Mouse (Mus musculus): ENCODE measurements around the gene Tmbim4. TPM values are rescaled to one million over a fixed set of nuclear protein-coding genes. Genes with fewer than 3 reads are reported as not detected.
A peak's percentile ranks its signal among the peaks of the same experiment; 100 is the strongest.

Tmbim4 gene
- polyA plus RNA-seq, 1 experiment from 2014 or later: 86.1 TPM

DNA sequence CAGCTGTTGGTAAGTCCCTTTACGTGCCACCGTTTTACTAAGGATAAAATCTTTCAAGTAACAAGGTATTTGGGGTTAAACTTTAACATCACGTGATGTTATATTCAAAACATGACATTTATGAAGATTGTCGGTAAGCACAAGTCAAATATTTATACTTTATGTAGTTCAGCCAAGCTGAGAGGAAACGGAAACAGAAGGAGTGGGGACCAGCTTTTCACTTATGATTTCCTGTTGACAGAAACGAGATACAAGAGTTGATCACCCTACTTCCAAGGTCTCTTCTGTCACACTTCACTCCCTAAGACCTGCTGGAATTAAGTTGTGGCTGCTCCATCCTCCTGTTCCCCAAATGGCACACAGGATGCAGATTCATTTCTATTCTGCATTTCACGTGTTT, 19.4 kb downstream of the Tmbim4 start:
- no peak for ATAC-seq
- Histone ChIP-seq H3K4me3 (no peak overlapping the region), H3K4me1 (0 out of 2 replicates have a peak, but pooled peaks cover 3% of the 10 kb centered on the region), H3K9me3 (replicated peaks) (no peaks in the 10 kb centered on the region), H3K9ac (no peak overlapping the region), H3K27me3 (replicated peaks) (no peaks in the 10 kb centered on the region), H3K27ac (no peak overlapping the region), H3K4me2 (no peak overlapping the region), H3K36me3 (peaks cover 50% of the 10 kb centered on the region)
- WGBS (ENCODE audit: insufficient replicate concordance): 78% methylated on average over 7 of the region's 7 CpGs

GRCm38 (mm10) chr10:120226871-120227661, 25.7 kb downstream of the Tmbim4 start, which contains the start of gene Llph:
Llph (plus strand) TSS chr10:120227070.
- peaks cover 56% of the 10 kb centered on the region for H3K36me3 ChIP-seq
- WGBS (ENCODE audit: insufficient replicate concordance): under 1% methylated on average over 57 of the region's 57 CpGs

DNA sequence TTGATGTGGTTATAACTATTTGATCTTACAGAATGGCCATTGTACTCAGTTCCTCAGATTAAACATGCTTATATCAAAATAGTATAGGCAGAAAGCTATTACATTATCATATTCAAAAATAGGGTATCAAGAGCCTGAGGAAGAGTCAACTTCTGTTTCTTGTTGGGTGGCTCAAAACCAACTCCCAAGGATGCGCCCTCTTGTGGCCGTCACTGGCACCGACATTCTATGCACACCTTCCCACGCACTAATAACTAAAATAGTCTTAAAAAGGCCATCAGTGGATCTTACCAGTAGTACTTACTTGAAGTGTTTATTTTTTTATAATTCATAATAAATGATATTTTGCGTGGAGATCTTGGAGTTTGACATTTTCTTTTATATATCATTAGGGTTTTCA, 30.3 kb downstream of the Tmbim4 start:
- H3K36me3 ChIP-seq: peaks cover 45% of the 10 kb centered on the region
- no peaks in the 10 kb centered on the region for H3K9me3 ChIP-seq (replicated peaks)
- H3K27ac ChIP-seq: no peak overlapping the region
- H3K4me2 ChIP-seq: no peak overlapping the region
- H3K27me3 ChIP-seq (replicated peaks): no peaks in the 10 kb centered on the region
- 21% methylated on average over 5 of the region's 5 CpGs for WGBS (ENCODE audit: insufficient replicate concordance)
- no peak overlapping the region for H3K9ac ChIP-seq
- H3K4me1 ChIP-seq: peaks cover 28% of the 10 kb centered on the region
- no peak overlapping the region for H3K4me3 ChIP-seq
- no peak for ATAC-seq

More at GRCm38 (mm10) chr10:120226871-120227661, 25.7 kb downstream of the Tmbim4 start, which contains the start of gene Llph:
- peak; percentile 92 for ATAC-seq
- Histone ChIP-seq H3K4me3 (peak within 1 kb of the TSS; percentile 97), H3K9me3 (replicated peaks) (no peaks in the 10 kb centered on the region), H3K9ac (peak within 1 kb of the TSS; percentile 88), H3K27ac (peak within 1 kb of the TSS; percentile 80), H3K27me3 (replicated peaks) (no peaks in the 10 kb centered on the region), H3K4me2 (peak within 1 kb of the TSS; percentile 91), H3K4me1 (peaks cover 27% of the 10 kb centered on the region)

DNA sequence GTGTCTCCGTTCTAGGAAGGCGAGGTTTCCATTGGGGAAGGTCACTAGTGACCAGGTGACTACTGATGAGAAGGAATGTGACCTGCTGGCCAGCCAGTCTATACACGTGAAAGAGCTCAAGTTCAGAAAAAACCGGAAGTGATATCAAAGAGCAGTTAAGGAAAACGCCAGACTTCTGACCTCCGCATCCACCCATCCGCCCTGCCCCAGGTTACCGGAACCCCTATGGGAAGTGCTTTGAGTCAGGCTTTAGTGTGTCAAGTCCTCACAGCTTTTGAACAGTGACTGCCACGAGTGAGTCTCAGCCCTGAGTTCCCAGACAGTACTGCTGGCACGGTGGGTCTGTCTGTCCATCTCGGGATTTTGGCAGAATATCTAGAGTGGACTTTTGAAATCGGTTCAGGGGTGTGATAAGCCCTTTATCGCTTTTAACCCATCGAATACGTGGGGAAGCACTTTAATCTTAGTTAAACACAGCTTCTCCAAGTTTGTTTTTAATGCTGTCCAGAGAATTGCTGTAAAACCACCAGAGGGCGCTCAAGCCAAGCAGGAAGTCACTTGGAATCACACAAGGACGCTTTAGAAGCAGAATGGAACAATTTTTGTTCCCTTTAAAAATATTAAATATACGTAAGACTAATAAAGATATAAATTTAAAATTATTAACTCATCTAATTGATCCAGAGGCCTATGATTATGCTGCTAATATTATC, 32.4 kb downstream of the Tmbim4 start:
- peak; percentile 59 for ATAC-seq
- Histone ChIP-seq H3K27ac (0 out of 2 replicates have a peak overlapping the region, but pooled peaks have one; percentile 13), H3K4me3 (peak overlapping the region; percentile 34), H3K9me3 (replicated peaks) (no peaks in the 10 kb centered on the region), H3K4me1 (peaks cover 14% of the 10 kb centered on the region), H3K9ac (peak overlapping the region; percentile 44; the same call in 1 of the 2 replicates), H3K27me3 (replicated peaks) (0 out of 2 replicates have a peak, but pooled peaks cover 1% of the 10 kb centered on the region), H3K36me3 (peaks cover 38% of the 10 kb centered on the region), H3K4me2 (peak overlapping the region; percentile 54)
- WGBS (ENCODE audit: insufficient replicate concordance): 20% methylated on average over 18 of the region's 18 CpGs

DNA sequence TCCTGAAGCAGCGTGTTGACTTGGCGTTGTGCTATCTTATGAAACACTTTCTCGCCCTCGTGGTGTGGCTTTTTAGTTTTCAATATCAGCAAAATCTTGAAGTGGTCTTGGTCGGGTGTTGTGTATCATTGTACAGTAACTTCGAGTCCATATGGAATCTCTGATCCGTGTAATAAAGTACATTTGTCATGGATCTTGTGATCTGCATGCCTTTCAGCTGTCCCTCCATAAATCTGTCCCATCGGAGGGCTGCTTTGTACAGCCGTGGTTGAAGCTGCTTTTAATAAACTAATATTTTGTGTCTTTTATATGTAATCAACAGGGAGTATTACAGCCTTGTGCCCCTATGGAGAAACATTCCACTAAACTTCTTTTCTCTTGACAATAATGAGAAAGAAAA, 35.5 kb downstream of the Tmbim4 start:
- Histone ChIP-seq H3K27ac (no peak overlapping the region), H3K4me1 (0 out of 2 replicates have a peak, but pooled peaks cover 8% of the 10 kb centered on the region), H3K27me3 (replicated peaks) (0 out of 2 replicates have a peak, but pooled peaks cover 8% of the 10 kb centered on the region), H3K9ac (no peak overlapping the region), H3K4me2 (no peak overlapping the region), H3K4me3 (no peak overlapping the region), H3K36me3 (peaks cover 11% of the 10 kb centered on the region), H3K9me3 (replicated peaks) (no peaks in the 10 kb centered on the region)
- ATAC-seq: no peak
- WGBS (ENCODE audit: insufficient replicate concordance): 62% methylated on average over 9 of the region's 9 CpGs

DNA sequence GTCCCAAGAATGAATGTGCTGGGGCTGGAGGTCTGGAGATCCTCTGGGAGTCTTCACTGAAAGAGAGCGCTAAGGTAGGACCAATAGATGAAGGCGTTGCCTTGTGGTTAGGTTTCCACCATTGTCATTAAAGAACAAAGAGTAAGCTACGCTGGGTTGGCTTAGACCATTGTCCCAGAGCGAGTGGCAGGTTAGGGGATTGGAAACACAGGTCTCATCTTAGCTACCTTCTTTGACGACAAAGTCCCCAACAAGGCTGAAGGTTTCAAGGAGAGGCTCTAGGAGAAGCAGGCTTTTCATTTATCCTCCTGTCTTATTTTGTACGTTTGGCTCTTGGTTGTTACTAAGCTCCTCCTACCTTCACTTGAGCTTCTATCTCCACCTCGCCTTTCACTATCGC, 36.9 kb downstream of the Tmbim4 start:
- Histone ChIP-seq H3K27ac (no peak overlapping the region), H3K4me1 (0 out of 2 replicates have a peak, but pooled peaks cover 7% of the 10 kb centered on the region), H3K9ac (no peak overlapping the region), H3K4me3 (no peak overlapping the region), H3K4me2 (no peak overlapping the region), H3K9me3 (replicated peaks) (no peaks in the 10 kb centered on the region), H3K36me3 (no peaks in the 10 kb centered on the region), H3K27me3 (replicated peaks) (0 out of 2 replicates have a peak, but pooled peaks cover 8% of the 10 kb centered on the region)
- ATAC-seq: no peak
- WGBS (ENCODE audit: insufficient replicate concordance): 73% methylated on average over 8 of the region's 8 CpGs

GRCm38 (mm10) chr10:120239476-120239875, 38.1 kb downstream of the Tmbim4 start:
- ATAC-seq: no peak
- H3K4me1 ChIP-seq: no peaks in the 10 kb centered on the region
- WGBS (ENCODE audit: insufficient replicate concordance): 36% methylated on average over 6 of the region's 6 CpGs
- no peak overlapping the region for H3K27ac ChIP-seq
- no peak overlapping the region for H3K4me3 ChIP-seq
- 0 out of 2 replicates have a peak, but pooled peaks cover 8% of the 10 kb centered on the region for H3K27me3 ChIP-seq (replicated peaks)
- no peaks in the 10 kb centered on the region for H3K9me3 ChIP-seq (replicated peaks)
- no peak overlapping the region for H3K9ac ChIP-seq
- no peak overlapping the region for H3K4me2 ChIP-seq
- no peaks in the 10 kb centered on the region for H3K36me3 ChIP-seq

DNA sequence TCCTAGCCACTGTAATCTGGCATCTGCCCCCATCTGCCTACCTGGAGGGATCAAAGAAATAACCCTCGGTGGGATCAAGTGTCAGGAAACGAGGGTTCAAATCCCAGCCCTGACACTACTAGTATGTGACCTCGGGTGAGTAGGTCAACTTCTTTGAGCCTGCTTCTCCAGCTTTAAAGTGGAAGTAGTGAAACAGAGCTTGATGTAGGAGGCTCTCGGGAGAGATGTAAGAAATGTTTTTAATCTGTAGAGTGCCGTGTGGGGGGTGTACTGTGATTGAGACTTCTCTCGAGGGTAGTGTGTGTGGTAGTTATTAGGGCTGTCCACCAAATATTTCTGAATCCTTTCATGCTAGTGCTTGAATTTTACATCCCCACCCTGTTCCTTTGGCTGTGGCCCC, 41.0 kb downstream of the Tmbim4 start:
- Histone ChIP-seq H3K36me3 (no peaks in the 10 kb centered on the region), H3K27me3 (replicated peaks) (0 out of 2 replicates have a peak, but pooled peaks cover 8% of the 10 kb centered on the region), H3K27ac (no peak overlapping the region), H3K4me2 (no peak overlapping the region), H3K9me3 (replicated peaks) (no peaks in the 10 kb centered on the region), H3K4me3 (no peak overlapping the region), H3K9ac (no peak overlapping the region), H3K4me1 (no peaks in the 10 kb centered on the region)
- whole genome bisulfite sequencing (ENCODE audit: insufficient replicate concordance): 54% methylated on average over 6 of the region's 6 CpGs
- ATAC-seq: no peak

DNA sequence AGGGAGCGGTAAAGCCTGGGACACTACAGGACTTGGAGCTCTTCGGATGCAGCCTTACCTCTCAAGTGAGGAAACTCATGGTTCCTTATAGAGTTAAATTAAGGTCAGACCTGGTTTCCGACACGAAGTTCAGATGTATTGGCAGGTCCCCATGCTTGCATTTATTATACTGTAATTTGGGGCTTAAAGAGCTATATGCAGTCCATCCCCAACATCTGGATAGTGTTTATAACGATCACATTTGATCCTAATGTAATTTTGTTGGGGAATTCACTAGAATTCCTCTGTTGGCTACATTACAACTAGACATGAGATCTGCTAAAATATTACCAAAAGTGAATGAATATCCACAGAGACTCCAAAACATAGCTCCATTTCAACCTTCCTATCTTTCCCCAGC, 44.3 kb downstream of the Tmbim4 start:
- no peaks in the 10 kb centered on the region for H3K27me3 ChIP-seq (replicated peaks)
- 70% methylated on average over 5 of the region's 5 CpGs for WGBS (ENCODE audit: insufficient replicate concordance)
- no peak overlapping the region for H3K4me2 ChIP-seq
- H3K27ac ChIP-seq: no peak overlapping the region
- H3K4me3 ChIP-seq: no peak overlapping the region
- no peaks in the 10 kb centered on the region for H3K4me1 ChIP-seq
- H3K9ac ChIP-seq: no peak overlapping the region
- no peaks in the 10 kb centered on the region for H3K9me3 ChIP-seq (replicated peaks)
- no peaks in the 10 kb centered on the region for H3K36me3 ChIP-seq
- ATAC-seq: no peak

DNA sequence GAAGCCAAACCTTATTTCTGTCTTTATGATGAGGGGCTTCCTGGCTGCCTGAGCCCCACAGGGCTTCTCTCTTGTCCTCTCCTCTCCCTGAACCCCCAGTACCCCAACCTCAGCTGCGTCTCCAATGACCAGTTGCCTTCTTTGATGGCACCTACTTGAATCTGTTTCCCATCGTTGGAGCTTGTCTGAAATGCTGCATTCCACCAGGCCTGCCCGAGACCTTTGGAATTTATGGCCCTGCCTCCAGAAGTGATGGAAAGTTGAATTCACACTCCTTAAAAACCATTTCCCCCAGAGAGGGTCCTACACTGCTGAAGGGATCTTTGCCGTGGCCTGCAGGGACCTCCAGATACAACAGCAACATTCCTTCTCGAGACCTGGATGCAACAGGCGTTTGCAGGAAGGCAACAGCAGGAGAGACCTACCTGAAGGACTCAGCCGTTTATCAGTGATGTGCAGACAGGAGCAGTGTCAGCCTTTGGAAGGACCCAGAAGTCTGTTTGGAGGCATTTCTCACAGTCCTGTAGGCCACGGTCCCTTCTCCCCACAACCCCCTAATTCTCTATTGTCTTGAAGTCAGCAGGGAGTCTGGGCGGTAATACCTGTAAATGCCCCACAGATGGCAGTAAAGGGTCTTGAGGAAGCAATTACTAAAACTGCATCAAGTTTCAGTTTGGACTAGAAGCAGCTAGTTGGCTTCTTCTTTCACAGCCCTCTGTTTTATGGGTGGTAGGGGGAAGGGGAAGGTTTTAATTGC, 45.8 kb downstream of the Tmbim4 start:
- no peaks in the 10 kb centered on the region for H3K4me1 ChIP-seq
- H3K27ac ChIP-seq: no peak overlapping the region
- H3K4me3 ChIP-seq: no peak overlapping the region
- H3K9ac ChIP-seq: no peak overlapping the region
- H3K36me3 ChIP-seq: no peaks in the 10 kb centered on the region
- no peak for ATAC-seq
- WGBS (ENCODE audit: insufficient replicate concordance): 42% methylated on average over 9 of the region's 9 CpGs
- H3K27me3 ChIP-seq (replicated peaks): peaks cover 8% of the 10 kb centered on the region
- no peak overlapping the region for H3K4me2 ChIP-seq
- H3K9me3 ChIP-seq (replicated peaks): no peaks in the 10 kb centered on the region

GRCm38 (mm10) chr10:120250911-120251683, 49.7 kb downstream of the Tmbim4 start:
- ATAC-seq: no peak
- Histone ChIP-seq H3K4me1 (no peaks in the 10 kb centered on the region), H3K9ac (no peak overlapping the region), H3K9me3 (replicated peaks) (no peaks in the 10 kb centered on the region), H3K27me3 (replicated peaks) (peaks cover 16% of the 10 kb centered on the region), H3K27ac (no peak overlapping the region), H3K36me3 (no peaks in the 10 kb centered on the region), H3K4me2 (no peak overlapping the region), H3K4me3 (no peak overlapping the region)
- 52% methylated on average over 11 of the region's 11 CpGs for WGBS (ENCODE audit: insufficient replicate concordance)

Measured in liver, embryonic 12.5 days (tissue).